Mouse (Mus musculus) brown adipose tissue, adult 24 weeks (tissue): ENCODE measurements around the gene Igdcc4. TPM values are rescaled to one million over a fixed set of nuclear protein-coding genes. Genes with fewer than 3 reads are reported as not detected.
"Not testable (repeated sequence)": the region's sequence is repeated elsewhere in the genome, so short reads cannot be mapped to it uniquely, and the experiment has no call there.

Experiments
- H3K27ac ChIP-seq: fragments of 200-500 bp; replicated peaks from 2 replicates; pipeline ENCODE4 v1.5.1; 2012; ENCODE audit warnings: low read depth, mild to moderate bottlenecking, low read length
- H3K4me1 ChIP-seq: fragments of 200-500 bp; 2 replicates; pipeline ENCODE4 v1.6.1; 2012; ENCODE audit warnings: low read length, mixed read lengths; ENCODE audit not compliant: control insufficient read depth, insufficient read depth, insufficient read length
- H3K4me3 ChIP-seq: fragments of 200-500 bp; 2 replicates; pipeline ENCODE4 v1.5.1; 2012; ENCODE audit warnings: low read depth, mild to moderate bottlenecking, low read length, moderate library complexity; ENCODE audit not compliant: insufficient read depth
- polyA plus RNA-seq: library from polyadenylated mRNA; stranded (reverse); fragments of >200 nt; gene quantifications from 2 replicates; pipeline ENCODE4 v1.2.4, GENCODE M21; 2012; ENCODE audit not compliant: missing spikeins, insufficient read depth, insufficient read length

The Igdcc4 gene
- 0.55 and 0.71 TPM in 2 replicates for polyA plus RNA-seq

DNA sequence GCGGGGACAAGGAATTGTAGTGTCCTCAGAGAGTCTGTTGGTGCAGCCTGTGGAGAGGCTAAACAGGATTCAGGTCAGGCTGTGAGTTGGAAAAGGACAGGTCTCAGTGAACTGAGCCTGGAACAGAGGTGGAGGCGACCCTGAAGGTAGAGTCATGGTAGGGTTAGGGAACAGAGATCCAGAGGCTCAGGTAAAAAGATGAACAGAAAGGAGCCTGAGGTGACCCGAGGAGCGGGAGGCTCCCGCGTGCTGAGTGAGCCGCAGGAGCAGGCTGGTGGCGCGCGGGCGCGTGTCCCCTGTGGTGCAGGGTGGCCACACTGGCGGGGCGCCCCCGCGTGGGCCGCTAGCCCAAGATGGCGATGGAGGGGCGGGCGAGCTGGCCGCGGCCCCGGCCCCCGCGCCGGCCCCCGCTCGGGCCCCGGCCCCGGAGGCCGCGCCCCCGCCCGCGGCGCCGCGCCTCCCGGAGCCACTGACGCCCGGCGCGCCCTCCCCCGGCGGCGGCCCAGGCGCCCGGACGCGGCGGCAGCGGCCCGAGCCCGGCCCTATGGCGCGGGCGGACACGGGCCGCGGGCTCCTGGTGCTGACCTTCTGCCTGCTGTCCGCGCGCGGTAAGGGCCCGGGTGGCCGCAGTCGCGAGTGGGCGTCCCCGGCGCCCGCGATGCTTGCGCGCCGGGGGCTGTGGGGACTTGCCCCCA, at the start of gene Igdcc4:
Gene Igdcc4, plus strand, starts transcription at position 496 of the 695 bp plus-strand sequence.
- H3K4me1 ChIP-seq = no peaks in the 10 kb centered on the region; the same call in 1 of the 2 replicates
- peak within 1 kb of the TSS; percentile 48 for H3K4me3 ChIP-seq
- H3K27ac ChIP-seq = no peak within 1 kb of the TSS

DNA sequence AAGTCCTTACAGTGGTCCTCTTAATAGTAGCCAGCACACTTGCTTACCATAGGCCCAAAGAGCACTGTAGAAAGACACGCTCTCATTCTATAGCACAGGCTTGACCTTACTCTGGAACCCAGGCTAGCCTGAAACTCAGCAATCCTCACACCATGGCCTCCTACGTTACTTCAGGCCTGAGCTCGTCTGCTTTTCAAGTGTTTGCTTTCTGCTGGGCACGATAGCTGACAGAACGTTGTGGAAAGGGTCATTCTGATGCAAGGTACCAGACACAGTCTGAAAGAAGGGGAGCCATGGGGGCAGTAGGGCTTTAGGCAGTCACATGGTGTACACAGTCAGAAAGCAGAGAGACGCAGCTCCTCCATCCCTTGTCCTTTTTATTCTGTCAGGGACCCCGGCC, 37.0 kb upstream of the Igdcc4 start:
- Histone ChIP-seq H3K4me3 (no peak overlapping the region), H3K4me1 (no peaks in the 10 kb centered on the region), H3K27ac (no peak overlapping the region)

GRCm38 (mm10) chr9:65070587-65070986, 30.7 kb upstream of the Igdcc4 start:
- H3K4me1 ChIP-seq = no peaks in the 10 kb centered on the region
- no peak overlapping the region for H3K27ac ChIP-seq
- H3K4me3 ChIP-seq = no peak overlapping the region

- no peak overlapping the region for H3K4me3 ChIP-seq
- no peaks in the 10 kb centered on the region for H3K4me1 ChIP-seq
- no peak overlapping the region for H3K27ac ChIP-seq
Measured at GRCm38 (mm10) chr9:65073555-65073954, 27.7 kb upstream of the Igdcc4 start.

DNA sequence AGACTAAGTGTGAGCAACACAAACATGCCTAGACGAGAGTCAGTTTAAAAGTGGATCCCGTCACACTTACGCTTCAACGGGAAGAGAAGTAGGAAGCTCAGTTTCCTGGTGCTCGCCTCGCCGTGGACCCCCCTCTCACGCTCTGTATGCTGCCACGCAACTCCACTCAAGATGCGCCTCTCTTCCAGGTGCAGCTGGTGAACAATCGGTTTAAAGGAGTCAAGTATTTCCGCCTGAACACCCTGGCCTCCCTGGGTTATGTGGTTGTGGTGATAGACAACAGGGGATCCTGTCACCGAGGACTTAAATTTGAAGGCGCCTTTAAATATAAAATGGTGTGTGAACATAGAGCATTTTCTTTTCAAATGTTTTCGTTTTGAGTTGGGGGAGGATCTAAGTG, 27.0 kb upstream of the Igdcc4 start:
- H3K4me1 ChIP-seq = no peaks in the 10 kb centered on the region
- H3K4me3 ChIP-seq = no peak overlapping the region
- H3K27ac ChIP-seq = no peak overlapping the region

DNA sequence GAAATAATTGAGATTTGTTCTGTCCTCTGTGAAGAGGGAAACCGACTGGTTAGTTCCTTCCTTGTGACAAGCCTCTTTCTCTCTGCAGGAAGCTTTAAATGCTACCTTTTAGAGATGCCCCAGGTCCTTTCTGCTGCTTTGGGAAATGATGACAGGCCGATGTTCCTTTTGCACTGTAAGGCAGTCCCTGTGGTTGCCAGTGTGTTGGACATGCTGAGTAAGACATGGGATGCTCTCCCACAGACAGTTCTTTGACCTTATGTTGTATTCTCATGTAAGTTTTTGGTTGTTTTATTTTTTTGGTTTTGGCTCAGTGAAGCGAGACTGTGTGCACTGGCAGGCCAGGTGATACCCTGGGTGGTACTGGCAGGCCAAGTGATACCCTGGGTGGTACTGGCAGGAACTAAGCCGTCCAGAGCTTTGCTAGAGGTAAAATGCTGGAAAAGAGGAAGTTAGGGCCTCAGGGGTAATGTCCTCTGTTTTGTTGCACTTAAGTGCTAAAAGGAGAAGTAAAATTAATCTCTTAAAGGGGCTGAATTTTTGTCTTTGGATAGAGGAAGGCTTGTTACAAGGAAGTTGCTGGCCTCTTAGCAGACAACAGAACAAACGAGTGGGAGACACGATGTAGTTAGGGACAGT, 26.3 kb upstream of the Igdcc4 start:
- Histone ChIP-seq H3K4me1 (no peaks in the 10 kb centered on the region), H3K27ac (no peak overlapping the region), H3K4me3 (no peak overlapping the region)

DNA sequence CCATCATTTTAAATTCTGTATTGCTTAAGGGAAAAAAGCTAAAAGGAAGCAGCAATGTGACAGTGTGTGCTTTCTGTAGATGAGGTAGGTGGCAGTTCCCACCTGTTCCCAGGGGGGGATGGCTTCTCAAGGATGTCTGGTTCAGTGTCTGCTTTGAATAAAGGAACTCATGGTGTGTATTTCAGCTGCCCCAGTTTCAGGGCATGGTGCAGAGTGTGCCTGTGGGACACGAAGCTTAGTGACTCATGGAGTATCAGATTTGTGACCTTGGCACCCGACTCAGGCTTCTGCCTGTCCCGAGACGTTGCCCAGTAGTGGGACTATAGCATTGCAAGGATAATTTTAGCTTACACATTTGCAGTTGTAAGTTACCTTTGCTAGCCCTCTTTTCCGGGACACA, 23.8 kb upstream of the Igdcc4 start:
- Histone ChIP-seq H3K4me1 (no peaks in the 10 kb centered on the region), H3K27ac (no peak overlapping the region), H3K4me3 (no peak overlapping the region)

DNA sequence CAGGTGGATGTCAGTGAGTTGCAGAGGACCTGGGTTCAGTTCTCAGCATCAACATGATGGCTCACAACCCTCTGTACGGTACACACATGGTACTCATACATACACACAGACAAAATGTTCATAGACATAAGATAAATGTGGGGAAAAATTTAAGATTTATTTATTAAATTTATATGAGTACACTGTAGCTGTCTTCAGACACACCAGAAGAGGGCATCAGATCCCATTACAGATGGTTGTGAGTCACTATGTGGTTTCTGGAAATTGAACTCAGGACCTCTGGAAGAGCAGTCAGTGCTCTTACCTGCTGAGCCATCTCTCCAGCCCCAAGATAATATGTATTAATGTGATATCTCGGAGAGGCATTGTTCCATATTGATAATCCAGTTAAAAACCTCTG, 21.1 kb upstream of the Igdcc4 start:
- not testable (repeated sequence) for H3K4me3 ChIP-seq, H3K4me1 ChIP-seq, H3K27ac ChIP-seq

DNA sequence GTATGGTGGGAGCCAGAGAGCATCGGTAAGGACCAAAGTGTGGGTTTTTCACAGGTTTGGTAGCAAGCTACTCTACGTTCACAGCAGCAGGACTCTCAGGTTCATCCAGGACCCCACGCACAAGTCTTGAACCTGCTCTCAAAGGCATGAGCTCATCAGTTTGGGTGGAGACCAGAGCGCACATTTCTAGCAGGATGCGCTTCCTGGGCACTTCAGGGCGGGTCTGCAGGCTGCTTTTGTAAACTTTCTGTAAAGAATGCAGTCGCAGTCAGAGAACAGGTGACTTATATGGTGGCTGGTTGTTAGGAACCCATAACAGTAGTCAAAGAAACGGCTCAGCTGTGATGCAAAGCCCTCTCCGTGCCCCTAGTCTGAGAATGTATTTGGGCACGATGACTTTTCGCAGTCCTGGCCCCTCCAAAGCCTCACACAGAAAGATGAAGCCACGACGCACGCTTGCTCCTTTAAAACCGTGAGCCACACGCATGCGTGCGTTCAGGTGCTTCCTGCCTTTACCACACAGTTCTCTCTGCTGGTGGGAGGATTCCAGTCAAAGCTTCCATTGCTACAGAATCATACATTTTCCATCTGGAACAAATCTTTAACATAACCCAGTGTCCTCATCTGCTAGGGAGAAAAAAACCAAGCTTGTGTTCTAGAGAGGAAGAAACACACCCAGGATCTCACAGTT, 18.1 kb upstream of the Igdcc4 start:
- H3K4me3 ChIP-seq = no peak overlapping the region
- no peaks in the 10 kb centered on the region for H3K4me1 ChIP-seq
- H3K27ac ChIP-seq = no peak overlapping the region

DNA sequence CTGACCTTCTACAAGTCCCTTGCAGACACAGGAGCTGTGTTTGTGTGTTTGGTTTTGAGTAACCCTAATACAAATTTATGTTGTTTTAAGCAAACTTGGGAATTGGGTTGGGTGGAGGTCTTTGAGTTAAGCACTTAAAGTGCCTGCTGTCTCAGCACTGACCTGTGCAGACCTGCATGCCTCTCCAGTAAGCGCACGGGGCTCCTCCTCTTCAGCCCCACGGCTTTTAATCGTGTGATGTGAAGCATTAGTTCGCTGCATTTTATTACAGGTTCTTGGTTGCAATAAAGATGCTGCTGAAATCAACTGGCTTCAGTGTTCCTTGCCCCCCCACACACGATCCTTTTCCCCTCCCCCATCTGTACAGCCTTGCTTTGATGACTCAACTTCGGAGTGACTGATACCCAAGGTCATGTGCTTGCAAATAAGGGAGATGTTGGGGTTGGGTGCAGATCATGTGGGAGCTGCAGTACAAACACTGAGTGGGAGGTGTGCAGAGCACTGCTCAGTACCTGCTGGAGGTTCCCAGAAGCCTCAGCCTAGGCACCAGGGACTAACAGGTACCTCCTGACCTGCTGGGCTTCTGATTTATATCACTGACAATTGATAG, 17.0 kb upstream of the Igdcc4 start:
- Histone ChIP-seq H3K27ac (no peak overlapping the region), H3K4me1 (no peaks in the 10 kb centered on the region), H3K4me3 (no peak overlapping the region)

- Histone ChIP-seq H3K4me3 (no peak overlapping the region), H3K4me1 (no peaks in the 10 kb centered on the region), H3K27ac (no peak overlapping the region)
Measured at GRCm38 (mm10) chr9:65085270-65085669, 16.0 kb upstream of the Igdcc4 start.

- no peak overlapping the region for H3K27ac ChIP-seq
- H3K4me3 ChIP-seq = no peak overlapping the region
- no peaks in the 10 kb centered on the region for H3K4me1 ChIP-seq
Measured at GRCm38 (mm10) chr9:65086801-65087200, 14.5 kb upstream of the Igdcc4 start.

GRCm38 (mm10) chr9:65087490-65087889, 13.8 kb upstream of the Igdcc4 start:
- Histone ChIP-seq H3K4me3 (no peak overlapping the region), H3K27ac (no peak overlapping the region), H3K4me1 (no peaks in the 10 kb centered on the region)

GRCm38 (mm10) chr9:65094237-65094636, 7.0 kb upstream of the Igdcc4 start:
- no peaks in the 10 kb centered on the region for H3K4me1 ChIP-seq
- H3K4me3 ChIP-seq = no peak overlapping the region
- no peak overlapping the region for H3K27ac ChIP-seq

DNA sequence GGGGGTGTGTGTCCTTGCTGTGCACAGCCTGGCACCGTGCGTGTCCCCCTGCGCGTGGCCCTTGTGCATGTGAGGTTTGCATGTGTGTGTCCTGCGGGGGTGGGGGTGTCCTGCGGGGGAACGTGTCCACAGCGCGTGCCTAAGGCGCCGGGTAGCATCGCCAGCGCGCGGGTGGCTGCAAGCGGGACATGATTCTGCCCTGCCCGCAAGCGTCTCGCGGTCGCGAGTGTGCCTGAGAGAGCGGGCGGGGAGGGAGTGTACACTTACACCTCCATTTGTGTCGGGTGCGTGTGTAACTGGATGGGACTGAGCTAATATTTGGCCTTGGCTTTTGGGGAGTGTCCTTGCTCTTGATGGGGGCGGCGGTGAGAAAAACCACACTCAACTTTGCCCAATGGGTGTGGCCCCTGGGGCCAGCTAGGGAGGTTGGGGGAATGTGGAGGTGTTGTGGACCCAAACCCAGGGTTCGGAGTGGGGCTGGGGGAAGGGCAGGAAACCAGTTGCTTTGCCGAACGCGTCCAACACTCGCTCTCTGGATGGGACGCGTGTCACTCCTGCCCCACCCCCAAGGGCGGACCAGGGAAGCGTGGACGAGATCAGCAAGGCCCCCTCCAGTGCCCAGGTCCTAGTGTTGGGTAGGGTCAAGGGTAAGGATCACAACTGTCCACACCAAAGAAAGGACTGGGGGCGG, 545 bp downstream of the Igdcc4 start:
- H3K27ac ChIP-seq = no peak overlapping the region
- peak overlapping the region; percentile 48 for H3K4me3 ChIP-seq
- H3K4me1 ChIP-seq = no peaks in the 10 kb centered on the region; the same call in 1 of the 2 replicates
